Mouse (Mus musculus): Measurements from ENCODE around the gene Rtn4rl1.

DNA sequence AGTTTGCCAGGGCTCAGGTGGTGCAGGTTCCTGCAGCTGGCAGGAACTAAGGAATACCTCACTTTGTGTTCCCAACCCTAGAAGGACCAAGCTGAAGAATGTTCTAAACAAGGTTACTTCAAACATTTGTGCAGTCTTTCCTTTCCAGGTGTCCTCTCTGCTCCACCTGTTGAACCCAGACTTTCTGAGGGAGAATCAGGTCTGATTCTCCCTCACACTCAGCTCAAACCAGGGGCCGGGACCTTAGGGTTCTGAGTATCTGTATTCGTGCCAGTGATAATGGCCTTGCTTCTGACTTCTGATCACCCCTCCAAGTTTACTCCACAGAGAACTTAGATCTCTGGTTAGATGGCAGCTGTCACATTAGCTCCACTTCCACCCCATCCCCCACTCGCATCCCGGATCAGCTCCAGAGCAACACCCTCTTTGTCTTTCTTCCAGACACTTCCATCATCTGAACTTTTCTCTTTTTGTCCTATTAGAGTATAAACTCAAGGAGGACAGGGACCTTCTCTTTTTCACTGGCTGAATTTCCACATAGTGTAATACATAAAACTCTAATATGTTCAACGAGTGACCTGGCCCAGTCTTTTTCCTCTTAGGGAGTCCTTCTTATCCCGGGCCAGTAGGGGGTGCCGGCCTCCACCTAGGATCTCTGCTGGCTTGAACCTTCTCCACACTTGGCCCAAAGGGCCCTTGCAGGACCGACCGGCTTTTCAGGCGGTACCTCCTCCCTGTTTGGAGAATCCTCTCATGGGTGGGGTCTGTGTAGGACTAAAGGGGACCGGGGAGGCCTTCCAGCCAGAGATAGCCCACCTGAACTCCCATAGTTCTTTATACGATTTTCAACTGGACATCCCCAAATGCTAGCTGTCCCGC, 1.0 kb upstream of the Rtn4rl1 start:
- TF ChIP-seq CTCF (IDR thresholded peaks at IDR 0.05; ENCODE audit: insufficient read depth, low read depth, low read length) = peak; percentile 57
- TF ChIP-seq POLR2A (IDR thresholded peaks at IDR 0.05; ENCODE audit: insufficient read depth, low read depth, low read length) = no peak

All from olfactory bulb, adult 2 months (tissue).